Mouse (Mus musculus): Measurements from ENCODE around the gene Apold1. TPM values are rescaled to one million over a fixed set of nuclear protein-coding genes. Genes with fewer than 3 reads are reported as not detected.

The Apold1 gene
- 8.8 and 11.5 TPM in 2 replicates for total RNA-seq (2015; ENCODE audit: low replicate concordance)
- total RNA-seq (2017; ENCODE audit: low replicate concordance): 16.0 and 17.9 TPM in 2 replicates

GRCm38 (mm10) chr6:134981231-134982062 is at the start of gene Apold1:
Gene Apold1, plus strand, starts transcription at chr6:134981718.
- ATAC-seq (replicated peaks; ENCODE audit: low FRiP score, poor library complexity, severe bottlenecking): no peak

GRCm38 (mm10) chr6:134932486-134933206 is 48.9 kb upstream of the Apold1 start:
- no peak for ATAC-seq (replicated peaks; ENCODE audit: low FRiP score, poor library complexity, severe bottlenecking)

GRCm38 (mm10) chr6:134933207-134933558 is 48.3 kb upstream of the Apold1 start:
- ATAC-seq (replicated peaks; ENCODE audit: low FRiP score, poor library complexity, severe bottlenecking): no peak

- ATAC-seq (replicated peaks; ENCODE audit: low FRiP score, poor library complexity, severe bottlenecking): no peak
Observed at GRCm38 (mm10) chr6:134934305-134934704, 47.2 kb upstream of the Apold1 start.

- no peak for ATAC-seq (replicated peaks; ENCODE audit: low FRiP score, poor library complexity, severe bottlenecking)
Observed at GRCm38 (mm10) chr6:134939781-134940180, 41.7 kb upstream of the Apold1 start.

- ATAC-seq (replicated peaks; ENCODE audit: low FRiP score, poor library complexity, severe bottlenecking): no peak
Observed at GRCm38 (mm10) chr6:134943759-134944407, 37.6 kb upstream of the Apold1 start.

GRCm38 (mm10) chr6:134946054-134946453 is 35.5 kb upstream of the Apold1 start:
- ATAC-seq (replicated peaks; ENCODE audit: low FRiP score, poor library complexity, severe bottlenecking): no peak

GRCm38 (mm10) chr6:134946858-134947257 is 34.7 kb upstream of the Apold1 start:
- ATAC-seq (replicated peaks; ENCODE audit: low FRiP score, poor library complexity, severe bottlenecking): no peak

- peak; percentile 55; the same call in 1 of the 2 replicates for ATAC-seq (replicated peaks; ENCODE audit: low FRiP score, poor library complexity, severe bottlenecking)
Observed at GRCm38 (mm10) chr6:134947311-134948087, 34.0 kb upstream of the Apold1 start.

GRCm38 (mm10) chr6:134948522-134949061 is 32.9 kb upstream of the Apold1 start:
- ATAC-seq (replicated peaks; ENCODE audit: low FRiP score, poor library complexity, severe bottlenecking): no peak

GRCm38 (mm10) chr6:134949241-134949640 is 32.3 kb upstream of the Apold1 start:
- no peak for ATAC-seq (replicated peaks; ENCODE audit: low FRiP score, poor library complexity, severe bottlenecking)

- ATAC-seq (replicated peaks; ENCODE audit: low FRiP score, poor library complexity, severe bottlenecking): no peak
Observed at GRCm38 (mm10) chr6:134951364-134951763, 30.2 kb upstream of the Apold1 start.

GRCm38 (mm10) chr6:134953976-134954375 is 27.5 kb upstream of the Apold1 start:
- ATAC-seq (replicated peaks; ENCODE audit: low FRiP score, poor library complexity, severe bottlenecking): no peak

GRCm38 (mm10) chr6:134956388-134956787 is 25.1 kb upstream of the Apold1 start:
- ATAC-seq (replicated peaks; ENCODE audit: low FRiP score, poor library complexity, severe bottlenecking): no peak

- ATAC-seq (replicated peaks; ENCODE audit: low FRiP score, poor library complexity, severe bottlenecking): no peak
Observed at GRCm38 (mm10) chr6:134961286-134961685, 20.2 kb upstream of the Apold1 start.

GRCm38 (mm10) chr6:134961858-134962517 is 19.5 kb upstream of the Apold1 start:
- no peak for ATAC-seq (replicated peaks; ENCODE audit: low FRiP score, poor library complexity, severe bottlenecking)

GRCm38 (mm10) chr6:134962518-134962893 is 19.0 kb upstream of the Apold1 start:
- no peak for ATAC-seq (replicated peaks; ENCODE audit: low FRiP score, poor library complexity, severe bottlenecking)

- no peak for ATAC-seq (replicated peaks; ENCODE audit: low FRiP score, poor library complexity, severe bottlenecking)
Observed at GRCm38 (mm10) chr6:134963910-134964309, 17.6 kb upstream of the Apold1 start.

GRCm38 (mm10) chr6:134966681-134967080 is 14.8 kb upstream of the Apold1 start:
- no peak for ATAC-seq (replicated peaks; ENCODE audit: low FRiP score, poor library complexity, severe bottlenecking)
